Comparison of ENCODE assay signal across 8 mouse cellular contexts in the genomic region with DNA sequence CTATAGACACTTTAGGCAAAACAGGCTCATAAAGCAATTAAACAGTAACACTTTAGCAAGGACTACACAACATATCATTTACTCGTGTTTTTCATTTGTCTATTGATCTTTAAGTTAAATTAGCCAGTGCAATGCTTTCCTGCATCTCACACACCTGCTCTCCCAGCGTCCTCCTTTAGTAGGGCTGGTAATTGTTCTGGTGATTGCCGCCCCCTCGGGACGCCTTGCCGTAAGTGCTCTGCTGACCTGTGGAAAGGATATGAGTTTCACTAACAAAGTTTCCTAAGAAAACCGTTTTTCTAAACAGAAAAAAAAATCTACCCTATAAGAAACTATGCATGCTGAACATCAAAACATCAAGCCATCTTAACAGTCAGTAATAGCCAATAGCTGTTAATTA. TPM values are rescaled to one million over a fixed set of nuclear protein-coding genes. Genes with fewer than 3 reads are reported as not detected.
A peak's percentile ranks its signal among the peaks of the same experiment; 100 is the strongest.
DNase-seq lines count a peak whose midpoint lies in the region; ATAC-seq lines count a peak whose summit lies in the region.

No protein-coding gene starts in this region.

- H3K9me3 ChIP-seq in liver, embryonic 11.5 days (ENCODE audit: control insufficient read depth, low read length), result no peaks in the 10 kb centered on the region
- no peaks in the 10 kb centered on the region for H3K9me3 ChIP-seq in forebrain, embryonic 11.5 days (ENCODE audit: control insufficient read depth, low read length)
- no peaks in the 10 kb centered on the region for H3K9me3 ChIP-seq in intestine, embryonic 15.5 days
- no peaks in the 10 kb centered on the region for H3K9me3 ChIP-seq in neural tube, embryonic 14.5 days (ENCODE audit: control insufficient read depth, low read length)

- WGBS in liver, embryonic 11.5 days, result 77% methylated on average over 7 of the region's 7 CpGs
- WGBS in forebrain, embryonic 11.5 days, result 66% methylated on average over 7 of the region's 7 CpGs
- WGBS in intestine, embryonic 15.5 days, result 50% methylated on average over 7 of the region's 7 CpGs
- 33% methylated on average over 7 of the region's 7 CpGs for WGBS in neural tube, embryonic 14.5 days

- DNase-seq in liver, embryonic 11.5 days (ENCODE audit: low spot score), result no peak
- DNase-seq in liver, result no peak
- DNase-seq in forebrain, embryonic 11.5 days (ENCODE audit: low spot score), result no peak
- DNase-seq in left cerebral cortex, adult 9 months (ENCODE audit: low spot score in 2 of 2), result no peak
- no peak for DNase-seq in testis, postnatal 10 days (ENCODE audit: low spot score)

- peaks cover 40% of the 10 kb centered on the region for H3K36me3 ChIP-seq in liver, embryonic 11.5 days (ENCODE audit: control insufficient read depth, insufficient read depth, low read length)
- peaks cover 17% of the 10 kb centered on the region for H3K36me3 ChIP-seq in forebrain, embryonic 11.5 days (ENCODE audit: control insufficient read depth, insufficient read depth, low read length)
- peaks cover 14% of the 10 kb centered on the region for H3K36me3 ChIP-seq in intestine, embryonic 15.5 days
- peaks cover 35% of the 10 kb centered on the region for H3K36me3 ChIP-seq in neural tube, embryonic 14.5 days (ENCODE audit: control insufficient read depth, insufficient read depth, low read length)

- H3K4me2 ChIP-seq in liver, embryonic 11.5 days, result peak overlapping the region; percentile 83
- peak overlapping the region; percentile 88; the same call in 1 of the 2 replicates for H3K4me2 ChIP-seq in forebrain, embryonic 11.5 days (ENCODE audit: low read depth, low read length, severe bottlenecking)
- H3K4me2 ChIP-seq in intestine, embryonic 15.5 days (replicated peaks), result peak overlapping the region; percentile 86
- H3K4me2 ChIP-seq in neural tube, embryonic 14.5 days (ENCODE audit: low read depth, low read length), result peak overlapping the region; percentile 92

- no peak for ATAC-seq in liver, embryonic 11.5 days (replicated peaks; ENCODE audit: low FRiP score)
- ATAC-seq in forebrain, embryonic 11.5 days (replicated peaks; ENCODE audit: low FRiP score), result no peak
- no peak for ATAC-seq in intestine, embryonic 15.5 days
- ATAC-seq in neural tube, embryonic 14.5 days (ENCODE audit: low read depth), result no peak
- ATAC-seq in megakaryocyte, adult 5-6 weeks (ENCODE audit: poor library complexity, severe bottlenecking), result no peak

- peaks cover 7% of the 10 kb centered on the region for H3K4me1 ChIP-seq in liver, embryonic 11.5 days (replicated peaks; ENCODE audit: control insufficient read depth, insufficient read depth, low read length)
- peaks cover 2% of the 10 kb centered on the region; the same call in 1 of the 2 replicates for H3K4me1 ChIP-seq in forebrain, embryonic 11.5 days (replicated peaks; ENCODE audit: control insufficient read depth, insufficient read depth, low read length)
- H3K4me1 ChIP-seq in intestine, embryonic 15.5 days (replicated peaks), result peaks cover 11% of the 10 kb centered on the region
- peaks cover 20% of the 10 kb centered on the region; the same call in 1 of the 2 replicates for H3K4me1 ChIP-seq in neural tube, embryonic 14.5 days (ENCODE audit: control insufficient read depth, insufficient read depth, low read length)

- no peak overlapping the region for H3K4me3 ChIP-seq in liver, embryonic 11.5 days (ENCODE audit: low read depth, low read length)
- peak overlapping the region; percentile 99 for H3K4me3 ChIP-seq in forebrain, embryonic 11.5 days (ENCODE audit: low read depth, low read length)
- H3K4me3 ChIP-seq in intestine, embryonic 15.5 days (replicated peaks), result peak overlapping the region; percentile 95; the same call in 1 of the 2 replicates
- H3K4me3 ChIP-seq in neural tube, embryonic 14.5 days (ENCODE audit: low read depth, low read length), result no peak overlapping the region; the same call in 1 of the 2 replicates

- H3K27ac ChIP-seq in liver, embryonic 11.5 days (ENCODE audit: low read depth, low read length), result no peak overlapping the region
- H3K27ac ChIP-seq in forebrain, embryonic 11.5 days (ENCODE audit: low read depth, low read length), result no peak overlapping the region
- H3K27ac ChIP-seq in intestine, embryonic 15.5 days, result no peak overlapping the region
- no peak overlapping the region for H3K27ac ChIP-seq in neural tube, embryonic 14.5 days (ENCODE audit: low read depth, low read length)

- H3K9ac ChIP-seq in liver, embryonic 11.5 days (ENCODE audit: low read depth, low read length), result no peak overlapping the region
- no peak overlapping the region for H3K9ac ChIP-seq in forebrain, embryonic 11.5 days (ENCODE audit: low read length)
- no peak overlapping the region for H3K9ac ChIP-seq in intestine, embryonic 15.5 days
- no peak overlapping the region for H3K9ac ChIP-seq in neural tube, embryonic 14.5 days (replicated peaks; ENCODE audit: low read depth, low read length)

- no peaks in the 10 kb centered on the region for H3K27me3 ChIP-seq in liver, embryonic 11.5 days (replicated peaks; ENCODE audit: control insufficient read depth, insufficient read depth, low read length)
- H3K27me3 ChIP-seq in forebrain, embryonic 11.5 days (ENCODE audit: control insufficient read depth, insufficient read depth, low read length), result no peaks in the 10 kb centered on the region
- H3K27me3 ChIP-seq in intestine, embryonic 15.5 days (replicated peaks), result no peaks in the 10 kb centered on the region
- H3K27me3 ChIP-seq in neural tube, embryonic 14.5 days (ENCODE audit: control insufficient read depth, insufficient read depth, low read length), result no peaks in the 10 kb centered on the region

RNA-seq across cellular contexts. Expression of gene Hnrnpdl, which starts 3.5 kb away (rescaled TPM):
- polyA plus RNA-seq in liver, embryonic 11.5 days (2014; fragmentation: Nextera tagmentation; extraction: Ambion mirVana), result 143 and 157 TPM in 2 replicates
- polyA plus RNA-seq in forebrain, embryonic 11.5 days (2014; fragmentation: Nextera tagmentation; extraction: Ambion mirVana), result 296 and 314 TPM in 2 replicates
- 128 and 132 TPM in 2 replicates for polyA plus RNA-seq in intestine, embryonic 15.5 days (2015; fragmentation: Nextera tagmentation; extraction: Ambion mirVana)
- 208 and 236 TPM in 2 replicates for polyA plus RNA-seq in neural tube, embryonic 14.5 days (2014; fragmentation: Nextera tagmentation; extraction: Ambion mirVana)
- 196 and 214 TPM in 2 replicates for total RNA-seq in megakaryocyte, adult 5-6 weeks (2015)
- total RNA-seq in megakaryocyte, adult 5-6 weeks (2017), result 356 and 360 TPM in 2 replicates

RNA-seq across cellular contexts. Expression of gene Enoph1, which starts 3.8 kb away (rescaled TPM):
- 52.6 and 61.2 TPM in 2 replicates for polyA plus RNA-seq in liver, embryonic 11.5 days (2014; fragmentation: Nextera tagmentation; extraction: Ambion mirVana)
- polyA plus RNA-seq in forebrain, embryonic 11.5 days (2014; fragmentation: Nextera tagmentation; extraction: Ambion mirVana), result 50.5 and 53.1 TPM in 2 replicates
- 49.2 and 49.8 TPM in 2 replicates for polyA plus RNA-seq in intestine, embryonic 15.5 days (2015; fragmentation: Nextera tagmentation; extraction: Ambion mirVana)
- polyA plus RNA-seq in neural tube, embryonic 14.5 days (2014; fragmentation: Nextera tagmentation; extraction: Ambion mirVana), result 46.0 and 49.9 TPM in 2 replicates
- total RNA-seq in megakaryocyte, adult 5-6 weeks (2015), result 32.5 and 35.1 TPM in 2 replicates
- 35.4 and 36.5 TPM in 2 replicates for total RNA-seq in megakaryocyte, adult 5-6 weeks (2017)

RNA-seq across cellular contexts. Expression of gene 4930524J08Rik, which starts 57.1 kb away (rescaled TPM):
- 1.3 and 1.9 TPM in 2 replicates for polyA plus RNA-seq in liver, embryonic 11.5 days (2014; fragmentation: Nextera tagmentation; extraction: Ambion mirVana)
- polyA plus RNA-seq in forebrain, embryonic 11.5 days (2014; fragmentation: Nextera tagmentation; extraction: Ambion mirVana), result 2.8 and 3.4 TPM in 2 replicates
- 0.93 and 1.1 TPM in 2 replicates for polyA plus RNA-seq in intestine, embryonic 15.5 days (2015; fragmentation: Nextera tagmentation; extraction: Ambion mirVana)
- polyA plus RNA-seq in neural tube, embryonic 14.5 days (2014; fragmentation: Nextera tagmentation; extraction: Ambion mirVana), result 3.7 and 5.3 TPM in 2 replicates
- 0.51 and 2.3 TPM in 2 replicates for total RNA-seq in megakaryocyte, adult 5-6 weeks (2015)
- total RNA-seq in megakaryocyte, adult 5-6 weeks (2017), result 0.44 and 1.7 TPM in 2 replicates

RNA-seq across cellular contexts. Expression of gene Hnrnpd, which starts 57.2 kb away (rescaled TPM):
- polyA plus RNA-seq in liver, embryonic 11.5 days (2014; fragmentation: Nextera tagmentation; extraction: Ambion mirVana), result 150 and 152 TPM in 2 replicates
- polyA plus RNA-seq in forebrain, embryonic 11.5 days (2014; fragmentation: Nextera tagmentation; extraction: Ambion mirVana), result 274 and 313 TPM in 2 replicates
- 161 and 174 TPM in 2 replicates for polyA plus RNA-seq in intestine, embryonic 15.5 days (2015; fragmentation: Nextera tagmentation; extraction: Ambion mirVana)
- polyA plus RNA-seq in neural tube, embryonic 14.5 days (2014; fragmentation: Nextera tagmentation; extraction: Ambion mirVana), result 96.8 and 116 TPM in 2 replicates
- total RNA-seq in megakaryocyte, adult 5-6 weeks (2015), result 268 and 281 TPM in 2 replicates
- 99.0 and 176 TPM in 2 replicates for total RNA-seq in megakaryocyte, adult 5-6 weeks (2017)

Comparison
In these comparisons a context has a peak if more than half of its experiments do, and no peak if none do; other contexts are left out.
1. H3K4me3 ChIP-seq: peak in forebrain, embryonic 11.5 days (single experiment) and intestine, embryonic 15.5 days (single experiment); none in liver, embryonic 11.5 days (single experiment) and neural tube, embryonic 14.5 days (single experiment).
2. Peak in every context shown above with its lines, with median percentiles within 50 percentile points of each other: H3K4me2 ChIP-seq.